Mouse (Mus musculus) embryo, embryonic 9.5 days (tissue): ENCODE results near the gene Nfix.

ENCODE experiments used
- DNase-seq: peaks from one replicate; pipeline ENCODE4 v3.0.0-alpha.2; 2017; ENCODE audit errors: extremely low spot score

Nfix gene

DNA sequence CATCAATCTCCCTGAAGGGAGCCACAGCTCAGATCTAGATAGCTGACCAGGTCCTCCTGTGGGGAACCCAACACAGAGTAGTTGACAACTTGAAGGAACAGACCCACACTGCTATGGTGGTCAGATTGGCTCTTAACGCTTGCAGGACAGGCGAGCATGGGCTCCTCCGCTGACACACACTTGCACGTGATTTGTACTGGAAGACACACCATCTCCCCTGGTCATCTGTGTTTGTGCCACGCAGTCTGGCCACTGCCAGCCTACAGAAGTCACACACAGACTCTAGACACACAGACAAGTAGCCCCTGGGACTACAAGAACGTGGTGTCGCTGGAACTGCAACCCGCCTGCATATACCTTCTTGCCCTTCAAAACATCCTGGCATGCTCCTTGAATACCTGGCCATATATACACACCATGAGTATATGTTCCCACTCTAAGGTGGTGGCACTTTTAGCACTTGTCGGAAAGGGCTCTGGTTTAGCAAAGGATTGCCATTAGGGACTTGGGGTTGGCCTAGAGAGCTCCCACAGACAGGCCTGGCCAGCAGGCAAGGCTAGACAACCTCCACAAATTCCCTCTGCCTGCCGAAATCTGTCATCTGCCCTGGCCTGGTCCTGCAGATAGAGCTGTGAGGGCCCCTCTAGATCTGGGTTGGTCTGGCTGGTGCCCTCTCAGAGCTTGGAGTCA is 1.6 kb downstream of the Nfix start:
- no peak for DNase-seq

DNA sequence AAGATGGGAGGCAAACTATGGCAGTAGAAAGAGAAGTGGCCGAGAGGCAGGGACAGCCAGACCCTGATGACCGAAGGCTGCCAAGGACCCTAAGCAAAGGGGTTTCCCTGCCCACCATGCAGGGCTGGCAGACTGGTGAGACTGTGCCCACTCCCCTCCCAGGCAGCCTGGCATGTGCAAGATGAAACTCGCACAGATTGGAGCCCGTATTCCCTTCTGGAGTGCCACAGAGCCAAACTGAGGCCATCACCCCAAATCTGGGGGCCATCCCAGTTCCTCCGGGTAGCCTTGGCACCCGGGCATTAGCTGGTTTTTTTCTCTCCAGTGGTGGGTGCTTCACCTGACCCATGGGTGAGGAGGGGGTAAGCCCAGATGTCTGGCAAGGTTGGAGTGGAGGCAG is 2.2 kb downstream of the Nfix start:
- no peak for DNase-seq

DNA sequence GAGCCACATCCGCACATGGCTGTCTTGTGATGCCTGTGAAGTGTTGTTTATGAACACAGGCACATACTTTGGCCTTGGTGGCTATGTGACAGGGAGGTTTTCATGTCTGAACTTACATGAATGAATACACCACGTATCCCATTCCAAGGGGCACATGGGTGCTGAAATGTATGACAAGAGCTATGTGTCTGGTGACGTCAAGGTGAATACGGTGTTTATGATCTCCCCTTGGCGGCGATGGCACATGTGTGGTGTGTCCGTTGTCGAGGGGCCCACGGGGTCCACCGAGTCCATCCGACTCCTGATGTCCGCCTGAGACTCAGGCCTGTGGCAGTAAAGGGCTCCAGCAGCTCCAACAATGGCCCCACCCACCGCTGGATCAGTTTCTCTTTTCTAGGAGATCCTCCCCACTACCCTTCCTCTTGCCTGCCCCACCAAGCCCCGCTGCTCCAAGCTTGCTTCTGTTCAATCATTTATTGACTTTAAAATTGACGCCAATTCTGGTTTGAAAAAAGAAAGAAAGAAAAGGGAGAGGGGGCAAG is 2.8 kb downstream of the Nfix start:
- DNase-seq = no peak

DNA sequence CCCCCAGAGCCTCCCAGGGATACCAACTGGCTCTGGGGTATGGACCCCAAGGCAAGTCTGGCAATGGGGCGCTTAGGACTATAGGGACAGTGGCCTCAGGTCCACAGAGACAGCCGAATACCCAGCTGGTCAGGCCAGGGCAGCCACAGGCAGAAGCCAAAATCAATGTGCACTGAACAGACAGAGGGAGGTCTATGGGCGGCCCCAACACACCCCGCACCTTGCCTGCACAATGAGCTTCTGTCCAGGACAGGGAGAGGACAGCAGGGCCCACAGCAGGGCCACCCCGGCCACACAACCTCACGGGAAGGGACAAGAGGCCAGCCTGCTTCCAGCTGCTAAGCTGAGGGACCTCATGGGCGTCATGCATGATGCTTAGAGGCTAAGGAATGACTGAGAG is 5.7 kb downstream of the Nfix start:
- no peak for DNase-seq

DNA sequence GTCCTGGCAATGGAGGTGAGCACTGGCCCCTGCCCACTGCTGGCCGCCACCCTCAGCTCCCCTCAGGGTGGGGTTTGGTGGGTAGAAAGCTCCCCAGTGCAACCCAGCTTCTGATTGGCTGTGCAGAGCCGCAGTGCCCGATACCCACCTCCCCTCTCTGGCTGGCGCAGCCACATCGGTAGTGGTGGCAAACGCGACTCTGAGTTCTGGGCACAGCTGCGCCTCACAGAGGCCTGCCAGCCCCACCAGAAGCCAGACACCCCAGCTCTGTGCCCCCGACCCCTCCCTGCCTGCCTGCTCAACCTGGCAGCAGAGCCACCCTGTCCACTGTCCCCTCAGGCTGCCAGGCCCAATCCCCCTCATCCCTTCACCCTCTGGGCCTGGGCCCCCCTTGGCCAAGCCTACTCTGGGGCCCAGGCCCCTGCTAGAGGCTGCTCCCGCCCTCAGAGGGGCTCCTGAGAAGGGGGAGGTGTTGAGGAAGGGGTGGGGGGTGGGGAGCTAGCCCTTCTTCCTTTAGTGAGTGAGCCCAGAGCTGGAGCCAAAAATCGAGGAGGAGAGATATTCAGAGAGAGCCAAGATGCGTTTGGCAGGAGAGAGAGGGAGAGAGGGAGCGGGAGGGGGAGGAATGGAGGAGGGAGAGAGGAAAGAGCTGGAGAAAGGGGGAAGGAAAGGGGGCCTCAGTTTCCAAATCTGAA is 6.2 kb downstream of the Nfix start:
- no peak for DNase-seq

DNA sequence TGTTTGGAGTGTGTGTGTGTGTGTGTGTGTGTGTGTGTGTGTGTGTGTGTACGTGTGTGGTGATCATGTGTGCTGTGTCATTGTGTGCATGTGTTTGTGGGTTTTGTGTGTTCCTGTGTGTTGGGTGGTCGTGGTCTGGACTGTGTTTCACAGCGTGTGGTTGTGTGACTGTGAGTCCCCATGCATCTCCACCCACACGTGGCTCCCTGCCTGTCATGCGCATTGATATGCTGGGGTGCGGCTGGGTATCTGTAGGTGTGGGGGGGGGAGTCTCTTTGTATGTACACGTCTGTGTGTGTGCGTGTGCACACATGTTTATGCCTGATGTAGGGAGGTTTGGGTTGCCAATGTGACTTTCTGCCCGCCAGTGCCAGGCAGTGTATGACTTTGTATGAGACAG is 7.0 kb downstream of the Nfix start:
- no peak for DNase-seq

DNA sequence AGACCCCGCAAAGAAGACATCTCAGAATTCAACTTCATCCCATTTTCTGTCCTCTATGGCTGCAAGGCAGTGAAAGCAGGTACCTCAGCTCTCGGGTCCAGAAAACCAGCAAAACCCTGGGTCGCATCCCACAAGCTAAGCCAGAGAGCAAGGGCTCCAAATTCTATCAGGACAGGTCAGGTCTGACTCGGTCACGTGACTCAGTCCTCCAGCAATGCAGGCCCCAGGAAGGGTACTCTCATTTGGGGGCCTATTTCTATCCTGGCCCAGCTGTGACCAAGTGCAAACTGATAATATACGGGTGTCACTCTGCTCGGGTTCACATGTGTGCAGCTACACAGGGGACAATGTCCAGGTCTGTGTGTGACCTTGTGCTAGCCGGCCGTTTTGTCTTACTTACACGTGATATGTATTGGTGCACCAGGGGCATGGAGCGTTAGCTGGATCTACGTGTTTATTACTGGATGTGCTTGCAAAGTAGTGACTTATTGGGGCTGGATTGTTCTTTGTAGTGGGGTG is 7.7 kb downstream of the Nfix start:
- no peak for DNase-seq

DNA sequence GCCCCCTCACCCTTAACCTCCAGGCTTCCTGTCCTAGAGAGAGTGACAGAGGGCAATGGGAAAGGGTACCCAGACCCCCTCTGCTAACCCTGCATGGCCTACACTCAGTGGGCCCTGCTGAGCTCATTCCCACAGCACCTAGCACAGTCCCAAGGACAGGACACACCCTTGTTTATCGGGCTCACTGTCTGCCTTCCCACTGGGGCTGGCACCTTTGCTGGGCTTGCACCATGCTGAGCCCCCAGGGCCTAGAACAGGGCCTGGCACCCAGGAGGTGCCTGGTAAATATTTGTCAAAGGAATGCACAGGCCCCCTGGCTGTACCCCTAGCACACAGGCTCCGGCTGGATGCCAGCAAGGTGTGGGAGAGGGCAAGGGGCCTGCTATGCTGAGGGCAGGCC is 9.6 kb downstream of the Nfix start:
- no peak for DNase-seq

DNA sequence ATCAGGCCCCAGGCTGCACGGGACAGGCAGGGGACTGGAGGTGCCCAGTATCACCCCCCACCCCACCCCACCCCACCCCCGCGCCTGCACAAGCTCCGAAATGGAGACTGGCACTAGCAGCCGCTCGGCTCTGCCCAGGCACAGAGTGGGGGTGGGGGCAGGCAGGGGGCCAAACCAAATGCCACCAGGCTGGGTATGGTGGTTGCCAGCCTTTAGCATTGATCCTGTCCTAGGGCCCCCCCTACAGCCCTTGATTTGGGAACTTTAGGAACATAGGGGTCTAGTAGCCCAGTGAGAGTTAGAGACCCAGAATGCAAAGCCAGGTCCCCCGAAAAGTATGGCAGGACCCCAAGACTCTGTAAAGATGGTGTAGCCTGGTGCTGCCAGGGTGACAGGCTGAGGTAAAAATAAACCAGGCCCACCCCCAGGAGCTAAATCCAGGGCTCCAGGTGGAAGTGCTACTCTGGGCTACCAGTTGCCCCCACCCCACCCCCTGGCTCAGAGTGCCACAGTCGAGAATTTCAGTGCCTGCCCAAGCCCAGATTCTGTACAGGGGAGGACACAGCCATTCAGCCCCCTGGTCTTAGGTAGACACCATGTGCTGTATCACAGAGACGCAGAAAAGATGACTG is 10.2 kb downstream of the Nfix start:
- DNase-seq = no peak

DNA sequence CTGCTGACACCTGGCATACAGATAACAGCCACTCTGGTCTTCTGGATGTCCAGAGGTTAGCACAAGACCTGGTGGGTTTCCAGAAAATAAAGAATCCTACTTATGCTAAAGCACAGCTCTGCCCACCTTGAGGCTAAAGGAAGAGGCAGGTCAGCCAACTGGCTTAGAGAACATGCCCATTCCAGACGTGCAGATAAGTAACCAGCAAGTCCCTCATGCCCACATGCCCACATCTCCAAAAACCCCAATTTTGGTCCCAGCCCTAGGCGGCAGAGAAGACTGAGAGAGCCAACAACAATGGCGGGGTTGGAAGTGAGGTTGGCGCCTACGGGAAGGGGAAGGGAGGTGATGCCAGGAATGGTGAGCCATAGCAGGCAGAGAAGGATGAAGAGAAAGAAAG is 10.8 kb downstream of the Nfix start:
- no peak for DNase-seq

DNA sequence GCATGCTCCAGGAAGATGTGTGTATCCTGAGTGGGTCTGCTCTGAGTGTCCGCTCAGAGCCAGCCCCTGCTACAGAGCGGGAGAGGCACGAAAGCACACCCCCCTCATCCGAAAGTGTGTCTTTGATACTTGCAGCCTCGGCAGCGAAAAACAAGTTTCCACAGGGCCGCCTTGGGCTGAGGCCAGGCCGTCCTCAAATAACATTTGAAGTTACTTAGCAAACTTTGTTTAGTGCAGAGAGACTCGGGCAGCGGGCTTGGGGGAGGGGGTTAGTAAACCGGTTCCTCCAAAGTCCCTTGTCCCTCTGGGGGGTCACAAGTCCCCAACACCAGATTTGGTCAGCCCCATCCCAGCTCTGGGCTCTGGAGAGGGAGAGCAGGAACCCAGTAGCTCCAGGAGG is 11.2 kb downstream of the Nfix start:
- DNase-seq = no peak

DNA sequence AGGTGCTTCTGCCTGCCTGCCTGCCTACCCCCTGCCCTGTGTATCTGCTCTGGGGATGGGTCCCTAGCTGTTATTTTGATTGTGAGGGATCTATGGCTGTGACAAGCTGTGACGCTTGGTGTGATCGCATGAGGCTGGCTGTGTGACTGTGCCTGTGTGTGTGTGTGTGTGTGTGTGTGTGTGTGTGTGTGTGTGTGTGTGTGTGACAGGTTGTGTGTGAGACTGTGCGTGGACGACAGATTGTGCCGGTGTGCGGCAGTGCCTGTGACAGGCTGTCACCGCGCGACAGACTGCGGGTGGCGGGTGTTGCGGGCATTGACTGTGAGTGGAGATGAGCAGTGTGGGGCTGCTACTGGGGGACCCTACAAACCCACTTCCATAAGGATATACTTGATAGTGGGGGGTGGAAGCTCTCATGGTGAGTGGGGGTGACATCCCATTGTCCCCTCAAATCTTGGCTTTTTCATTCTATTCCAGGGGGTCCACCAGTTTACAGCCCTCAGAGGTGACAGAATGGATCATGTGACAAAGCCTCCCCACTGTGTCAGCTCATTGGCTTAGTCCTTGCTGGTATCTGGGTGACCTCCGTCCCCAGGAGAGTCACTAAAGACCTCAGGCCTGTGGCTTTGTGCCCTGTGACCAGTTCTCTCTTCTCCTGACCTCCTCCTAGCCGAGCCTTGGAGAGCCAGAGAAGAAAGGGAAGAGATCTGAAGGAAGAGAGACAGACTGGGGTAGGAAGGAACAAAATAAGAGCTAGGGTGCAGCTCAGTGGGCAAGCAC is 12.4 kb downstream of the Nfix start:
- no peak for DNase-seq

DNA sequence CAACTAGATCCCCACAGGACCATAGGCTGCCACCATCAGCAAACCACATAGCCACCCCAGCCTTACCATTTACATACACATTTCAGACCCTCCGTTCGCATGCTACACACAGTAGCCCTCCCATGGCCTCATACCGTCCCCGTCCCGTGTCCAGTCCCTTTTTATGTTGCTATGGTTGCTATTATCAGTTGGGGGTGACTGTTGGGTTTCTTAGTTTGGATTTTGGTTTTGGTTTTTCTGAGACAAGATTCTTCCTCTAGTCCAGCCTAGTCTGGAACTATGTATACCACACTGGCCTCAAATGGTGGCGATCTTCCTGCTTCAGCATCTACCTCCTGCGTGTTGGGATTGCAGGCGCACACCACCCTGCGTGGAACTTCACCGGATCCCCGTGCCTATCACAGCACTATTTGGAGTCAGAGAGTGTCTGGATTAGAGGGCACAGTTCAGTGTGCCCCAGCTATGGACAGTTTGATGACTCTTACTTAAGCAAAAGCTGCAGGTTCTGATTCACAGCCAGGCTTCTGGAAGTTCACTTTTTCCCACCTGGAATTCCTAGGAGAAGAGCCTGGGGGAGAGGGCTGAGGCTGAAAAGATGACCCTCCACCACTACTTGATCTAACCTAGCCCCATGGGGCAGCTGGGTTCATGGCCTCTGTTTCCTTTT is 13.2 kb downstream of the Nfix start:
- DNase-seq = no peak

DNA sequence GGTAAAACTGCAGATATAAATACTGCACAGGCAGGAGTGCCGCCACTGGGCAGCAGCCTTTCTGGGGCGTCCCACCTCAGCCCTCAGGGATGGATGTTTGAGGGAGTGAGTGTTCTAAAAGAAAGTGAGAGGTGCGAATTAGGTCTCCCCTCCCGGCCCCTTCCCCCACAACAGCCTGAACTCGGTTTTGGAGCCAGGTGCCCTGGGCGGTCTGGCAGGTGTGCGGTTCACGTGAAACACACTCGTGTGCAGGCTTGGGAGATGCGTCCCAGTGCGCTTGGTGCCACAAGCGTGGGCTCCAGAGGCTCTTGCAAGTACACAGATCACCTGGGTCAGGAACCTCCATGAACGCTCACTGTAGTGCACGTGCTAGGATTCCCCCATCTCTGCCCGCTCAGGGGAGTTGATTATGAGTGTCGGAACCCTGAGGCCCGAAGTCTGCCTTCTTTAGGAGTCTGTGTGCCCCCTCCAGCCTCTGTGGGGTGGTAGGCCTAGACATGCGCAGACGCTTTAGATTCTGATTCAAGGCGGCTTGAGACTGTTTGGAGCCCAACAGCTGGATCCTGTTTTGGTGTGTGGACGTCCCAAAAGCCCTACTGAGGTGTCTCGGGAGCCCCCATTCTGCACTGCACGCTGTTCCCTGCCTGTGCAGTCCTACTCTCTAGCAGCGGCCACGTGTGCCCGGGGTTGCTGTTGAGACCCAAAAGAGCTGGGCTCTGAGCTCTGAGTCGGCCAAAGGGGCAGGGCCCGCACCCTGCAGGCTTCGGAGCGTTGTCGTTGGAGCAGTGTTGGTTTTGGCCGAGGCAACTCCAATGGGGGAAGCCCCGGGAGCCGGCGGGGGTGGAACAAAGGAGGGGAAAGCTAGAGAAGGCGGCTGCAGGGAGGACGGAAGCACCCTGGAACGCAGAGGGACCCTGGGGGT is 14.1 kb downstream of the Nfix start:
- DNase-seq = no peak

DNA sequence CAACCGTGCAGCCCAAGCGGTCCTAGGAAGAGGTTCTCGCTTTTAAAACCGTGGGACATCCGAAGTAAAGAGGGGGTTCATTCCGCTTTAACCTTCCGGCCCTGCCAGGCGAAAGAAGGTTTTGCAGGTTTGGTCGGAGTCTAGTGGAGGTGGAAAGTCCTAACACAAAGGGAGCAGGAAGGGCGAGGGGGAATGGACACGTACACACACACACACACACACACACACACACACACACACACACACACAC is 14.7 kb downstream of the Nfix start:
- no peak for DNase-seq

DNA sequence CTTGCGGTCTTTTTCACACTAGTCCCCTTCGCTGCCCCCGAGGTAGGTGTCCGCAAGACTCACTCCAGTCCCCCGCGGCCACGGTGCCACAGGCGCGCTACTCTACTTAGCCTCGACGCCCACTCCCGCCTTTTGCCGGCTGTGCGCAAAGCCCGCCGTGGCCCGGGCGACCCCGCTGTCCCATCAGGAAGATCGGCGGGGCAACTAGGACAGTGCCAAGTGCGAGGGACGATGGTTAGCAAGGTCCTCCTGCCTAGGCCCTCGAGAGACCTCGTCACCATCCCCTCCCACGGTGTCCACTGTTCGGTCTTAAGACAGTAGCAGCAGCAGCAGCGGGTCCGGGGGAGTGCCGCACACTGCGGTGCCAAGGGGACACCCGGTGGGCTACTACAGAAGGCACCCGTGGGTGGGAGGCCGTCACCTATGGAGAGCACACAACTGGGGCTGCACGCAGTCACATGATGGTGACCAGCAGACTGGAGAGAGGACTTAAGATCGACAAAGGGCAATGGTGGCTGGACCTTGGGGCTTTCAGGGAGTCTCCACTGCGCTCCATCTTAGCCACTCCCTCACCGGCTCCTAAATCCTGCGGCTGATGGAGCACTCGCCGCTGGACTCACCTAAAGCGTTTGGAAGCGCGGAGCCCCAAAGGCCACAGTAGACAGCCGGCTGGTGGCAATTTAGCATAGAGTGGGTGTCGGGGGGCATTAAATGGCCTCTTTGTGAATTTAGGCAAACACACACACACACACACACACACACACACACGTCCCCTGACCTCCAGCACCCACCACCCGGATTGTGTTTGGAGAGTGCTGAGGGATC is 15.3 kb downstream of the Nfix start:
- no peak for DNase-seq

DNA sequence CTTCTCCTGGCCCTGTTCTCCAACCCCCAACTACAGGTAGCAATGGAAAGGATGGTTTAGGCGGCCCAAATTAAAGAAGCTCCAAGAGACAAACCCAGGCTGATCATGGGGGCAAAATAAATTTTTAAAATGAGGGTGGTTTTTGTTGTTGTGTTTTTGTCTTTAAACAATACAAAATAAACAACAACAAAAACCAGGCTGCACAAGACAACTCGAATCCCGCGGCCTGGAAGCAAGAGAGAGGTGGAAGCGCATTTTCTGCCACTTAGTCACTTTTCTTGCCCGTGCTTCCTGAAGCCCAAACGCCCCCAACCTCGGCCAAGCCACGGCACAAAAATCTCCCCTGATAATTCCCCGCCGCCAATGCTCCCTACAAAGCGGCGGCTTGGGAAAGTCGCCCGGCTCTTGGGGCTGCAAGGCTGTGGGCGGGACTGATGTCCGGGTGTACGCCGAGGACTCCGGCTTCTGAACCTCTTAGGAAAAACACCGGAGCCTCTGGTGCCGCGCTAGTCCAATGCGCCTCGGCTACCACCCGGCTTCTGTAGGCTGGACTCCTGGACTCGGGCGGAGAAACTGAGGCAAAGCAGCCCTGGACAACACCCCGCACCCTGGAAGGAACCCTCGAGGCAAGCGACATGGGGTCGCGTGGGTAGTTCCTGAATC is 16.1 kb downstream of the Nfix start:
- no peak for DNase-seq

DNA sequence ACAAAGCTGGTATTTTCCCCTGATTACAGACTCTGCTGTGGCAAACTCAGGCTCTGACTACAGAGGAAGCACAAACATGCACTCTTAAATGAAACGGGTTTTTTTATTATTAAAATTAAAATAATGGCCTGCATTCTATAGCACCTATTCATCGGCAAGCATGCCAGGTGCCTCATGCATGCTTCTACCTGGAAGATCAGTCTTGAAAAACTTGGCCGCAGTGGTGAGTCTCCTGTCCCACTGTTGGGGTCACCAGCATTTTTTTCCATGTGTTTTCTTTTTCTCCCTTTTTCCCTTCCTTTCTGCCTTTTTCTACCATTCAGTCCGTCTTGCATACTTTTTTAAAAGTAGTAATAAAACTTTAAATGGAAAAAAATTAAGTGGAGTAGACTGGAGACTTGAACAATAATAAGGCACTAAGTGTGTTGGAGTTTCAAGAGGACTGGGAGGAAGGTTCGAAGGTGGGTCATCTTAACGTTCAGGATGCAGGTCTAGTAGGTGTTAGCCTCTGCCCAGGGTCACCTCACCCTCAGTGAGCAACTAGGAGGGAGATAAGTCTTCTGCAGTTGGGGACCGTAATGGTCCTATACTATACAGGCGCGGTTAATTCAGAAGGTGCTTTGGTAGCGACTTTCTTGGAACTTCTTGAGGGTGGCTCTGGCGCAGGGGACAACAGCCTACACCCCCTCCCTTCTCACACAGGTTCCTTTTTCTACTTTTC is 16.8 kb downstream of the Nfix start:
- no peak for DNase-seq

DNA sequence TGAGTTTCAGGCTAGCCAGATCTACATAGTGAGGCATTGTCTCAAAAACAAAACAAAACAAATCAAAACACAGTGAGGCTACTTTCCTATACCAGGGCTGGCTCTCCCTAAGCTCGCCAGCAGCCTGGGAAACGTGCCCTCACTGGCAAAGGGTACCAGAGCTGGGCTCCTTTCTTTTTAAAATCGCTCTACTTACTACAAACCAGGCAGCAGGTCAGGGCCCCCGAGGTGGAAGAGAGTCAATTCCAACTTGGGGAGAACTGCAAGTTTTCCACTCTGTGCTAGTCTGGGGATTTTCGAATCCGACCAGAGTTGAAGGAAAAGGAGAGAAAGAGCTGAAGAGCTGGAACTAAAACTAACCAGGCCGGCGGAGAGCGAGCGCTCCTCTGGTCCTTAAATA is 17.5 kb downstream of the Nfix start:
- DNase-seq = no peak
